Mouse (Mus musculus) limb, embryonic 11.5 days (tissue): ENCODE data around the gene Cxcr5. TPM values are rescaled to one million over a fixed set of nuclear protein-coding genes. Genes with fewer than 3 reads are reported as not detected.

Experiments used
- ATAC-seq: fragments of 200-750 bp; cut with Nextera tagmentation; 2 replicates; pipeline ENCODE4 v1.8.0; 2017; ENCODE audit warnings: low read depth; ENCODE audit not compliant: insufficient number of reproducible peaks, low FRiP score, low TSS enrichment
- DNase-seq: peaks from one replicate; pipeline ENCODE4 v3.0.0-alpha.2; 2015; ENCODE audit warnings: low spot score
- H3K27ac ChIP-seq: fragments of 300-500 bp; sonication (generic); replicated peaks from 2 replicates; pipeline ENCODE4 v1.5.1; 2014; ENCODE audit warnings: low read depth, mild to moderate bottlenecking, low read length
- H3K27me3 ChIP-seq: fragments of 300-500 bp; sonication (generic); 2 replicates; pipeline ENCODE4 v1.6.1; 2014; ENCODE audit warnings: mild to moderate bottlenecking, low read length, mixed read lengths; ENCODE audit not compliant: control insufficient read depth, insufficient read depth
- H3K36me3 ChIP-seq: fragments of 300-500 bp; sonication (generic); 2 replicates; pipeline ENCODE4 v1.6.1; 2014; ENCODE audit warnings: mild to moderate bottlenecking, low read length, moderate library complexity, mixed read lengths; ENCODE audit not compliant: control insufficient read depth, insufficient read depth
- H3K4me1 ChIP-seq: fragments of 300-500 bp; sonication (generic); 2 replicates; pipeline ENCODE4 v1.6.1; 2014; ENCODE audit warnings: low read length, mixed read lengths; ENCODE audit not compliant: control insufficient read depth, insufficient read depth
- H3K4me2 ChIP-seq: fragments of 300-500 bp; sonication (generic); 2 replicates; pipeline ENCODE4 v1.6.1; 2014; ENCODE audit warnings: low read depth, mild to moderate bottlenecking, moderate library complexity; ENCODE audit not compliant: severe bottlenecking
- H3K4me3 ChIP-seq: fragments of 300-500 bp; sonication (generic); 2 replicates; pipeline ENCODE4 v1.5.1; 2014; ENCODE audit warnings: low read depth, low read length
- H3K9ac ChIP-seq: fragments of 300-500 bp; sonication (generic); 2 replicates; pipeline ENCODE4 v1.6.1; 2014; ENCODE audit warnings: mild to moderate bottlenecking, low read length
- H3K9me3 ChIP-seq: fragments of 300-500 bp; sonication (generic); 2 replicates; pipeline ENCODE4 v1.6.1; 2016; ENCODE audit warnings: low read length; ENCODE audit not compliant: control insufficient read depth
- WGBS: fragments of 180-500 bp; shearing (Covaris S2); extraction: QIAGEN DNeasy Blood & Tissue Kit; methylation state at CpG from one replicate; pipeline ENCODE4 v1.1.7; 2014; 5-methylcytosine and 5-hydroxymethylcytosine counted together
- polyA plus RNA-seq: library from polyadenylated mRNA; unstranded; fragments of >200 nt; fragmentation: Nextera tagmentation; extraction: Ambion mirVana; gene quantifications from 2 replicates; pipeline ENCODE4 v1.2.1, GENCODE M21; 2014

Cxcr5 gene
- polyA plus RNA-seq, 1 experiment from 2014 or later: 0.05 TPM

DNA sequence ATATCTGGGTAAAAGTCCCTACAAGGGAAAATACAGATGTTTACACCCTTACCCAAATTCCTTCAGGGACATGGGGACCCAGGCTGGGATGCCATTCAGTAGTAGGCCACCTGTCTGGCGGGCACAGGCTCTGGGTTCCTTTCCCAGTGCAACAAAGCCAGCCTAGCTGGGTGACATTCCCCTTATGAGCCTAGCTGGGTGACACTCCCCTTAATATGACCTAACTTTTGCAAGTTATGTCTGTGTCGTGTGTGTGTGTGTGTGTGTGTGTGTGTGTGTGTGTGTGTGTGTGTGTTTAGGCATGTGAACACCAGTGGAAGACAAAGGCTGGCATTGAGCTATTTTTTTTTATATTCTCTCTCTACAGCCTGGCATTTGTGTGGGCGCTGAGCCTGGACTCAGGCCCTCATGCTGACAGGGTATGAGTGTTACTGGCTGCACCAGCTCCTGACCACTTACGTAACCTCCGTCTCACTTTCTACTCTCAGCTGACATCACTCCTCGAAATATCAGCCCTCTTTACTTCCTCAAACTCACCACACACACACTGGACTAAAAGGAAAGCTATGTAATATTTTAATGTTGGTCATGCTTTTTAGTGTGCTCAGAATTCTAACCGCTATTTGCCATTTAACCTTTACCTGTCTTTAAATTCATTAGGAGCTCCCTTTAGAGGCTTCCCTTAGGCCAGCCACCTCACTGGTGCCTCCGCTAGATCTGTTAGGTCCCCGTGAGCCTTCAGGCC is 5.8 kb upstream of the Cxcr5 start:
- no peak overlapping the region for H3K4me2 ChIP-seq
- 85% methylated on average over 9 of the region's 9 CpGs for WGBS
- ATAC-seq: no peak
- no peak overlapping the region for H3K27ac ChIP-seq
- H3K36me3 ChIP-seq: no peaks in the 10 kb centered on the region
- H3K27me3 ChIP-seq: no peaks in the 10 kb centered on the region
- H3K4me1 ChIP-seq: no peaks in the 10 kb centered on the region
- DNase-seq: no peak
- no peaks in the 10 kb centered on the region for H3K9me3 ChIP-seq
- H3K4me3 ChIP-seq: no peak overlapping the region
- H3K9ac ChIP-seq: no peak overlapping the region

DNA sequence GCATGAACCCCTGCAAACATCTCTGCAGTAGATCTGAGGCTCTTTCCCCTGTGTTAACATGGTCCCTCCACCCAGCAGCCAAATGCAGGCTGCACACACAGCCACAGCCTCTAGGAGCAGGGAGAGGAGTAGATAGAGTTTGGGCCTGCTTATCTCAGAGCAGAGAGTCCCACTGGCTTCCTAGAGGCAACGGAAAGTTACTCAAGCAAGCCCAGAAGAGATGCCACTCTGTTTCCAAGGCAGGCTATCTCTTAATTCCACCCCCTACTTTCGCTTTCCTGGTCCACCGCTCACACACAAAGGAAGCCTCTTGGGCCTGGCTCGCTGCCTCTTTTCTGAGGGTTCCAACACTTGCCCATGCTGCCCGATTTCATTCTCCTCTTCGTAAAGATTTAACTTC is 3.7 kb upstream of the Cxcr5 start:
- no peaks in the 10 kb centered on the region for H3K4me1 ChIP-seq
- no peak overlapping the region for H3K9ac ChIP-seq
- H3K36me3 ChIP-seq: no peaks in the 10 kb centered on the region
- ATAC-seq (no peak), DNase-seq (no peak)
- H3K9me3 ChIP-seq: no peaks in the 10 kb centered on the region
- H3K4me2 ChIP-seq: no peak overlapping the region
- no peak overlapping the region for H3K4me3 ChIP-seq
- 82% methylated on average over 6 of the region's 6 CpGs for WGBS
- H3K27me3 ChIP-seq: no peaks in the 10 kb centered on the region
- H3K27ac ChIP-seq: no peak overlapping the region

DNA sequence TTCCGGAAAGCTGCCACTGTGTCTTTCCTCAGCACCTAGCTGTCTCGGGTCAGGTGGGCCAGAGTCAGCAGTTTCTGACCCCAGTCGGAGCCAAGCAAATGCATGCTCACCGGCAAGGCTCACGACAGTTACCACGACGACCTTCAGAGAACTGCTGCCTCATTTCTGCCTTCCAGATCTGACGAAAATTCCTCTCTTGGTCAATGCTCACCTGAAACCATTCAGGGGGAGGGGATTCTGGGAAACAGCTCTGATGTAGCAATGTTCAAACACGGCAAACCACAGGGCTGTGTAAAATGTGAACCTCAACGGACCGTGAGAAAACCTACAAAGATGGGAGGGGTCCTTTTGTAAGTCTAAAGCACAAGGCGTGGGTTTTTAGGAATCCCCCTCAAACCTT is 1.3 kb upstream of the Cxcr5 start:
- Histone ChIP-seq H3K4me1 (no peaks in the 10 kb centered on the region), H3K9me3 (no peaks in the 10 kb centered on the region), H3K27me3 (no peaks in the 10 kb centered on the region), H3K9ac (no peak overlapping the region), H3K4me2 (no peak overlapping the region), H3K36me3 (no peaks in the 10 kb centered on the region), H3K27ac (no peak overlapping the region), H3K4me3 (no peak overlapping the region)
- ATAC-seq (no peak), DNase-seq (no peak)
- WGBS: 52% methylated on average over 12 of the region's 12 CpGs

GRCm38 (mm10) chr9:44552161-44552560 is 9.5 kb downstream of the Cxcr5 start:
- Histone ChIP-seq H3K4me1 (no peaks in the 10 kb centered on the region), H3K36me3 (no peaks in the 10 kb centered on the region), H3K27me3 (no peaks in the 10 kb centered on the region), H3K27ac (no peak overlapping the region), H3K9me3 (no peaks in the 10 kb centered on the region), H3K4me3 (no peak overlapping the region), H3K4me2 (no peak overlapping the region), H3K9ac (no peak overlapping the region)
- WGBS: 93% methylated on average over 8 of the region's 8 CpGs
- DNase-seq (no peak), ATAC-seq (no peak)

DNA sequence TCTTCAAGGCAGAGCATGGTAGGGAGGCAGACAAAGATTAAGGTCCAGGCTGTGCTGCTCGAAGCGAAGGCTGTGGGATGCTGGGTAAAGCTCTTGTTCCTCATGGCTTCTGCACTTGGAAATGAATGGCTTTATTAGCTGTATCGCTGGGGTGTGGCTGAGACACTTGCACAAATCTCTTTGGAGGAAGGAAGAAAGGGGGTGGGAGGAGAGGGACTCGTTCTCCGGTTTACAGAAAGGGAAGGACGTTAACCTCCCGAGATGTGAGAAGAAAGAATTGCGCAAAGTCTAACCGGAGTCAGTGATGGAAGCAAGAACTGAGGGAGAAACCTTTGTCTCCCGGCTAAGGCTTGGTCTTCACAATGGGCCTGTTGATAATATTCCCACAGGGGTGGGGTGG is 10.5 kb downstream of the Cxcr5 start:
- WGBS: 92% methylated on average over 10 of the region's 10 CpGs
- DNase-seq (no peak), ATAC-seq (no peak)
- Histone ChIP-seq H3K4me2 (no peak overlapping the region), H3K27ac (no peak overlapping the region), H3K4me1 (no peaks in the 10 kb centered on the region), H3K9ac (no peak overlapping the region), H3K4me3 (no peak overlapping the region), H3K9me3 (no peaks in the 10 kb centered on the region), H3K27me3 (no peaks in the 10 kb centered on the region), H3K36me3 (no peaks in the 10 kb centered on the region)

- Histone ChIP-seq H3K27me3 (no peaks in the 10 kb centered on the region), H3K4me2 (no peak overlapping the region), H3K9ac (no peak overlapping the region), H3K4me3 (no peak overlapping the region), H3K36me3 (no peaks in the 10 kb centered on the region), H3K9me3 (no peaks in the 10 kb centered on the region), H3K4me1 (no peaks in the 10 kb centered on the region), H3K27ac (no peak overlapping the region)
- ATAC-seq: no peak
- WGBS: 94% methylated on average over 8 of the region's 8 CpGs
- no peak for DNase-seq
These were observed 13.1 kb downstream of the Cxcr5 start for GRCm38 (mm10) chr9:44548412-44549152.

DNA sequence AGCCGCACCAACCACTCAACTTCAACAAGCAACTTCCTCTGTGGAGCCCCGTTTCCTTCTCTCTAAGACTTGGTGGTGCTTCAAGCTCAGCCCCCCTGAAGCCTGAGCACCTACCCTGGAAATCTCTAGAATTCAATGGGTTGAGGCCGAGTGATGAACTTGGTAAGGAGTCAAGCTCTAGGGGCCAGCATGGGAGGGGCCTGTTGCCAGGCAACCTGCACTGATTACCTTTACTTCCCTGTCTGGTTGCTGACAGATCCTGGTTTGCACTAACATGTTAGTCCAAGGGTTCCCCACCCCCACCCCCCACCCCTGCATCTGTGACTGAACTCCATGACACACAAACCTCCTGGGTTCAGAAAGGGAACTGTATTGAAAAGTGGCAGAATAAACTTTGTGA is 16.7 kb downstream of the Cxcr5 start:
- H3K4me2 ChIP-seq: no peak overlapping the region
- no peak overlapping the region for H3K4me3 ChIP-seq
- H3K9ac ChIP-seq: no peak overlapping the region
- no peaks in the 10 kb centered on the region for H3K27me3 ChIP-seq
- peaks cover 1% of the 10 kb centered on the region; the same call in 1 of the 2 replicates for H3K4me1 ChIP-seq
- H3K27ac ChIP-seq: no peak overlapping the region
- no peaks in the 10 kb centered on the region for H3K36me3 ChIP-seq
- DNase-seq (no peak), ATAC-seq (no peak)
- 79% methylated on average over 3 of the region's 3 CpGs for WGBS
- no peaks in the 10 kb centered on the region for H3K9me3 ChIP-seq

- H3K9ac ChIP-seq: no peak overlapping the region
- peaks cover 4% of the 10 kb centered on the region; the same call in 1 of the 2 replicates for H3K4me1 ChIP-seq
- no peak overlapping the region for H3K27ac ChIP-seq
- DNase-seq (no peak), ATAC-seq (no peak)
- H3K36me3 ChIP-seq: no peaks in the 10 kb centered on the region
- H3K9me3 ChIP-seq: no peaks in the 10 kb centered on the region
- H3K4me3 ChIP-seq: no peak overlapping the region
- 86% methylated on average over 4 of the region's 4 CpGs for WGBS
- no peak overlapping the region for H3K4me2 ChIP-seq
- no peaks in the 10 kb centered on the region for H3K27me3 ChIP-seq
These were observed 19.3 kb downstream of the Cxcr5 start for GRCm38 (mm10) chr9:44542364-44542763.
